Mouse (Mus musculus) heart, embryonic 12.5 days (tissue): ENCODE data around the gene Nfkbie. TPM values are rescaled to one million over a fixed set of nuclear protein-coding genes. Genes with fewer than 3 reads are reported as not detected.

Experiments used
- ATAC-seq: fragments of 200-750 bp; cut with Nextera tagmentation; 2 replicates; pipeline ENCODE4 v1.8.0; 2017; ENCODE audit warnings: moderate TSS enrichment, moderate library complexity; ENCODE audit not compliant: insufficient number of reproducible peaks, low FRiP score
- H3K27ac ChIP-seq: fragments of 300-500 bp; sonication (generic); 2 replicates; pipeline ENCODE4 v1.5.1; 2016; ENCODE audit warnings: mild to moderate bottlenecking, moderate library complexity; ENCODE audit not compliant: poor library complexity, severe bottlenecking
- H3K27me3 ChIP-seq: fragments of 300-500 bp; sonication (generic); replicated peaks from 2 replicates; pipeline ENCODE4 v1.6.1; 2016; ENCODE audit warnings: mild to moderate bottlenecking, moderate library complexity
- H3K36me3 ChIP-seq: fragments of 300-500 bp; sonication (generic); 2 replicates; pipeline ENCODE4 v1.6.1; 2016; ENCODE audit warnings: mild to moderate bottlenecking, moderate library complexity
- H3K4me1 ChIP-seq: fragments of 300-500 bp; sonication (generic); replicated peaks from 2 replicates; pipeline ENCODE4 v1.6.1; 2016; ENCODE audit warnings: mild to moderate bottlenecking
- H3K4me2 ChIP-seq: fragments of 300-500 bp; sonication (generic); 2 replicates; pipeline ENCODE4 v1.6.1; 2016; ENCODE audit warnings: mild to moderate bottlenecking, moderate library complexity
- H3K4me3 ChIP-seq: fragments of 300-500 bp; sonication (generic); 2 replicates; pipeline ENCODE4 v1.5.1; 2016; ENCODE audit warnings: mild to moderate bottlenecking
- H3K9ac ChIP-seq: fragments of 300-500 bp; sonication (generic); 2 replicates; pipeline ENCODE4 v1.6.1; 2016; ENCODE audit warnings: mild to moderate bottlenecking, moderate library complexity
- H3K9me3 ChIP-seq: fragments of 300-500 bp; sonication (generic); replicated peaks from 2 replicates; pipeline ENCODE4 v1.6.1; 2016; ENCODE audit warnings: mild to moderate bottlenecking, moderate library complexity
- WGBS: fragments of 180-500 bp; shearing (Covaris S2); methylation state at CpG from one replicate; pipeline ENCODE4 v1.1.7; 2016; 5-methylcytosine and 5-hydroxymethylcytosine counted together
- polyA plus RNA-seq: library from polyadenylated mRNA; unstranded; fragments of >200 nt; fragmentation: Nextera tagmentation; extraction: Ambion mirVana; gene quantifications from 2 replicates; pipeline ENCODE4 v1.2.1, GENCODE M21; 2016

The Nfkbie gene
- polyA plus RNA-seq, 1 experiment from 2014 or later, result 3.1 TPM

DNA sequence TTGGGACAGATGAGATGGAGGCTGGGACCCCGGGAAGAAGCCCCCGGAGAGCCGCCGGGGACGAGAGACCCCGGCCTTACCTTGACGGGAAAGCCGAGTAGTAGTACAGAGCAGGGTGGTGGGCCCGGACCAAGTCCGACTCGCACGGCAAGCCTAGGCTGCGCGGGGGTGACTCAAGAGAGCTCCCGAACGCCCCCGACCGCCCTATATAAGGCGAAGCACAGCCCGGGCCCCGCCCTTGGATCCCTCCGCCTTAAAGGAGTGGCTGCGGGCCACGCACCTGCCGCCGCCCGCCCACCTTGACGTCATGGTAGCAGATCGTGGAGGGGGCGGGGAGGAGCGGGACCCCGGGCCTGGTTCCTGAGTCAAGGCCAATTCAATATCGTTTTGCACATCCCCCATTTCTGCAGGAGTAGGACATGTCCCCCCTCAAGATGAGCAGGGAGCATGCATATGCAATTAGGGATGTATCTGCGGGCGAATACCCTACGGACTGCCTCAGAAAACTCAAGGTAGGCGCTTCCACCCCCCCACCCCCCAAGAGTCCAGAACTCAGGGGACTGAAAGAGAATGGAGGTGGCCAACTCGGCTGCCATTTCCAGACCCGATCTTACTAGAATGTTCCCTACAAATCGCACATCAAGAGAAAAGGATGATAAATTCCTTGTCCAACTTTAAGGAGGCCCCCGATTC, 17.7 kb downstream of the Nfkbie start, which contains the start of gene Hsp90ab1:
Gene Hsp90ab1 (minus strand): TSS at position 185 of the 693 bp plus-strand sequence.
- Histone ChIP-seq H3K27ac (peak within 1 kb of the TSS; percentile 98), H3K9me3 (no peaks in the 10 kb centered on the region), H3K4me3 (peak within 1 kb of the TSS; percentile 97), H3K9ac (peak within 1 kb of the TSS; percentile 100), H3K4me2 (peak within 1 kb of the TSS; percentile 75), H3K4me1 (peaks cover 51% of the 10 kb centered on the region), H3K27me3 (no peaks in the 10 kb centered on the region), H3K36me3 (peaks cover 36% of the 10 kb centered on the region)
- peak; percentile 89 for ATAC-seq
- under 1% methylated on average over 41 of the region's 41 CpGs for WGBS

DNA sequence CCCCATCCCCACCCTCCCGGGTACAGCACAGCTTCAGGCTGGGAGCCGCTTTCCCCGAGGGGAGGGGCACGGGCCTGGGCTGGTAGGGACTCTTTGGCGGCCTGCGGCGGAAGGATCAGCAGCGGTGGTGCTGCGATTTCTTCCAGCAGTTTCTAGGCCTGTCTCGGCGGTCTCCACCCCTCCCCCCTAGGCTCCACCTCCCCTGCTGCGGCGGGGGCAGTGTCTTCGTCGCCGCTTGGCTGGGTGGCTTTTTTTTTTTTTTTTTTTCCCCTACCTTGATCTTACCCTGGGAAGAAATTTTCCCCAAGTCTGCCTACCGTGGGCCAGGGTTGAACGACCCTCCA, 18.2 kb downstream of the Nfkbie start:
- peak overlapping the region; percentile 100 for H3K9ac ChIP-seq
- peaks cover 30% of the 10 kb centered on the region for H3K36me3 ChIP-seq
- peak overlapping the region; percentile 98 for H3K27ac ChIP-seq
- ATAC-seq, result peak; percentile 79
- peak overlapping the region; percentile 97 for H3K4me3 ChIP-seq
- H3K4me2 ChIP-seq, result peak overlapping the region; percentile 75
- H3K9me3 ChIP-seq, result no peaks in the 10 kb centered on the region
- WGBS, result 0% methylated on average over 18 of the region's 18 CpGs
- H3K4me1 ChIP-seq, result peaks cover 52% of the 10 kb centered on the region
- H3K27me3 ChIP-seq, result no peaks in the 10 kb centered on the region

DNA sequence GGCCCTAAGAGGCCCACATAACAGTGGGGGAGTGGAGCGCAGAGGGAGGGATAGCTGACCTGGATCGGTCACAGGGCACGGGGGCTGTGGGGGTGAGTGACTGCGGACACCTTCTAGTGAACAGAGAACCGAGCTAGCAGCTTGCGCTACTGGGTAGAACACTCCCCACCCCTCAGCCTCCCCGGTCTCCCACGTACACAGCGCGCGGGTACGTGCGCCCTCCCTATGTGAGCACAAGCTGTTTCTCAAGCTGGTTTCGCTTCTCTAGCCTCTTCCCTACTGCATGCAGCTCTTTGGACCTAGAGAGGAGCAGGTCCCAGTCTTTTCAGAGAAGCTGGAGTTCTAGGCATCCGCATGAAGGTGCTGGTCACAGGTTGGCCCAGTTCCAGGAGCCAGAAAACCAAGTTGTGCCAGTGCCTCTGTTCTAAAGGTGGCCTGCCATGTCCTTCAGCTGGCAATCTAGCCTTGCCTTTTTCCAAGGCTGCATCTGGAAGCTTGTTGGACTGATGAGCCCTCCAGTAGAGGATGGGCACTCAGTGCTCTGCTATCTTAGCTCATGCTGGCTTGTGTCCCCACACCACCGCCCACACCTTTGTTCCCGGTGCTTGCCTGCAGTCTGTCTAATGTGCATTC, 18.7 kb downstream of the Nfkbie start:
- Histone ChIP-seq H3K4me1 (peaks cover 49% of the 10 kb centered on the region), H3K27me3 (no peaks in the 10 kb centered on the region), H3K4me2 (peak overlapping the region; percentile 75), H3K27ac (peak overlapping the region; percentile 98), H3K36me3 (peaks cover 25% of the 10 kb centered on the region), H3K9me3 (no peaks in the 10 kb centered on the region), H3K4me3 (peak overlapping the region; percentile 97), H3K9ac (peak overlapping the region; percentile 100)
- ATAC-seq, result peak; percentile 30
- WGBS, result 2% methylated on average over 17 of the region's 17 CpGs

DNA sequence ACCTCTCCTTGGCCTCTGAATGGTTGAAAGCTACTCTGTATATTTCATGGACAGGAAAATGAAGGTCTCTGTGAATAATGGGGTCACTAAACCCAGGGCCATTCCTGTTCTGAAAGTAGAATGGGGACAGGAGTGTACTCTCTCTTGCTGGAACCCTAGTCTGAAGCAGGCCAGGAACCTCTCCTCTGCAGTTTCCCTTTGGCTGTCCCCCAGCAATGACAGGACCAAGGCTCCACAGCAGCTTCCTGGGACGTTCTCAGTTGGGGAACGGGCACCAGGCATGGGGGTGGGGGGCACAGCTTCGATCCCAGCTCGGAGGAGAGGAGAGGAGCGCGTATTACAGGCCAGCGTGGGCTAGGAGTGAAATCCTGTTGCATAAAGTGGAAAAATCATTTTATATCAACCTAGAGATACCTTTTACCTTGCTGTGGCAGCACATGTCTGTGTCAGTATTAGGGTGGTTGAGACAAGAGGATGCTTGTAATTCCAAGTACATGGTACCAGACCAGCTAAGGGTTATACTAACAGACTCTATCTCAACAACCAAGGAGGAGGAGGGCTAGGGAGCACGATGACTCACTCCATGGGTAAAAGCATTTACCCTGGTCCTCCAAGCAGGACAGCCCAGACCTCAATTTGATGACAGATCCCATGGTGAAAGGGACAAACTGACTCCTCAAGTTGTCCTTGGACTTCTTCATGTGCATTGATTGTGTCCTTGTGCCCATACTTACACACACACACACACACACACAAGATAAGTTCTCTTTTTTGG, 19.8 kb downstream of the Nfkbie start:
- no peak overlapping the region for H3K4me3 ChIP-seq
- peak overlapping the region; percentile 98 for H3K27ac ChIP-seq
- no peak for ATAC-seq
- peaks cover 40% of the 10 kb centered on the region for H3K4me1 ChIP-seq
- H3K36me3 ChIP-seq, result peaks cover 15% of the 10 kb centered on the region
- H3K9ac ChIP-seq, result peak overlapping the region; percentile 100
- WGBS, result 80% methylated on average over 8 of the region's 8 CpGs
- H3K4me2 ChIP-seq, result peak overlapping the region; percentile 75; the same call in 1 of the 2 replicates
- no peaks in the 10 kb centered on the region for H3K27me3 ChIP-seq
- H3K9me3 ChIP-seq, result no peaks in the 10 kb centered on the region

GRCm38 (mm10) chr17:45578242-45578641, 22.7 kb downstream of the Nfkbie start:
- ATAC-seq, result no peak
- H3K27ac ChIP-seq, result peak overlapping the region; percentile 81
- 26% methylated on average over 5 of the region's 5 CpGs for WGBS

GRCm38 (mm10) chr17:45578843-45579242, 23.3 kb downstream of the Nfkbie start:
- WGBS, result 77% methylated on average over 7 of the region's 7 CpGs
- Histone ChIP-seq H3K4me1 (peaks cover 42% of the 10 kb centered on the region), H3K27me3 (no peaks in the 10 kb centered on the region), H3K4me3 (no peak overlapping the region), H3K27ac (peak overlapping the region; percentile 81), H3K9me3 (no peaks in the 10 kb centered on the region), H3K36me3 (no peaks in the 10 kb centered on the region), H3K4me2 (no peak overlapping the region), H3K9ac (0 out of 2 replicates have a peak overlapping the region, but pooled peaks have one; percentile 5)
- no peak for ATAC-seq

More at GRCm38 (mm10) chr17:45578242-45578641, 22.7 kb downstream of the Nfkbie start:
- no peaks in the 10 kb centered on the region for H3K36me3 ChIP-seq
- no peaks in the 10 kb centered on the region for H3K9me3 ChIP-seq
- H3K4me1 ChIP-seq, result peaks cover 40% of the 10 kb centered on the region
- no peak overlapping the region for H3K4me3 ChIP-seq
- H3K27me3 ChIP-seq, result no peaks in the 10 kb centered on the region
- H3K9ac ChIP-seq, result 0 out of 2 replicates have a peak overlapping the region, but pooled peaks have one; percentile 5
- H3K4me2 ChIP-seq, result no peak overlapping the region

DNA sequence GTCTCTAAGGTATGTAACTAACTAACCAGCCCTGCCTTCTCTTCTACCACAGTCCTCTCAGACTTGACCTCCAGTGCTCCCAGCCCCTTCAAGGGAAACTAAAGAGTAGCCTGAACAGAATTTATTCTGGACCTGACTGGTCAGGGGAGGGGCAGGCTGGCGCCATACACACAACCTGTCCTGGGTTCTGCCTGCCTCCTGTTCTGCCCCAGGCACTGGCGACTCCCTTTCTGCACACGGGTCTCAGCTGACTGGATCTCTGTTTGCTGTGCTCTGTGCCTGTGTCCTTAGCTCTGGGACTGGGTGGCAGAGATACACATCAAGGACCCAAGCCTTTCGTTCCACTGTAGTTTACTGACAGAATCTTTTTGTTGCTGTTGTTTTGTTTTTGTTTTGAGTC, 24.1 kb downstream of the Nfkbie start:
- H3K4me1 ChIP-seq, result peaks cover 44% of the 10 kb centered on the region
- H3K9me3 ChIP-seq, result no peaks in the 10 kb centered on the region
- no peaks in the 10 kb centered on the region for H3K27me3 ChIP-seq
- H3K4me2 ChIP-seq, result no peak overlapping the region
- no peak overlapping the region for H3K4me3 ChIP-seq
- WGBS, result 83% methylated on average over 4 of the region's 4 CpGs
- ATAC-seq, result no peak
- no peak overlapping the region for H3K9ac ChIP-seq
- H3K36me3 ChIP-seq, result no peaks in the 10 kb centered on the region
- H3K27ac ChIP-seq, result no peak overlapping the region

- H3K4me2 ChIP-seq, result no peak overlapping the region
- no peaks in the 10 kb centered on the region for H3K27me3 ChIP-seq
- H3K4me1 ChIP-seq, result peaks cover 47% of the 10 kb centered on the region
- 31% methylated on average over 12 of the region's 12 CpGs for WGBS
- no peaks in the 10 kb centered on the region for H3K36me3 ChIP-seq
- ATAC-seq, result no peak
- no peak overlapping the region for H3K4me3 ChIP-seq
- H3K27ac ChIP-seq, result peak overlapping the region; percentile 55; the same call in 1 of the 2 replicates
- H3K9ac ChIP-seq, result no peak overlapping the region
- H3K9me3 ChIP-seq, result no peaks in the 10 kb centered on the region
These were observed 25.5 kb downstream of the Nfkbie start for GRCm38 (mm10) chr17:45580958-45581477.

GRCm38 (mm10) chr17:45581567-45581983, 26.1 kb downstream of the Nfkbie start:
- Histone ChIP-seq H3K27ac (no peak overlapping the region), H3K4me3 (no peak overlapping the region), H3K27me3 (no peaks in the 10 kb centered on the region), H3K4me1 (peaks cover 51% of the 10 kb centered on the region), H3K9ac (no peak overlapping the region), H3K36me3 (peaks cover 5% of the 10 kb centered on the region), H3K9me3 (no peaks in the 10 kb centered on the region), H3K4me2 (no peak overlapping the region)
- WGBS, result 14% methylated on average over 2 of the region's 2 CpGs
- ATAC-seq, result no peak

DNA sequence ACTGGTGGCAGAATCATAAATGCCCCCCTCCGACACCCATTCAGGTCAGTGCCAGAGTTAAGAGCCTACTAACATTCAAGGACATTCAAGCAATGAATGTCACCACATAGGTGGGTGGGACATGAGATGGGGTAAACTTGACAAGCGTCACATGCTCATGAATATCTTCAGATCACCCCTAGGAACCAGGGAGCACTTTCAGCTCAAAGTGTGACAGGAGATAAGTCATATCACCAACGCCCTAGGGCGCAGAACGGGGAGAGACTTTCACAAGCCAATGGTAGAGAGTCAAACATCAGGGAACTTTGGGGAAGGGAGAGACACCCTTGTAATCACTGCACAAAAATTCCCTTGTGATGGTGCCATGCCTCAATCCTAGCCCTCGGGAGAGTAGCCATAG, 26.7 kb downstream of the Nfkbie start:
- Histone ChIP-seq H3K27ac (no peak overlapping the region), H3K4me1 (peaks cover 51% of the 10 kb centered on the region), H3K4me2 (no peak overlapping the region), H3K9ac (no peak overlapping the region), H3K27me3 (no peaks in the 10 kb centered on the region), H3K9me3 (0 out of 2 replicates have a peak, but pooled peaks cover 4% of the 10 kb centered on the region), H3K36me3 (peaks cover 11% of the 10 kb centered on the region), H3K4me3 (no peak overlapping the region)
- 64% methylated on average over 6 of the region's 6 CpGs for WGBS
- ATAC-seq, result no peak
